Mouse (Mus musculus): ENCODE measurements around the gene Git1.

DNA sequence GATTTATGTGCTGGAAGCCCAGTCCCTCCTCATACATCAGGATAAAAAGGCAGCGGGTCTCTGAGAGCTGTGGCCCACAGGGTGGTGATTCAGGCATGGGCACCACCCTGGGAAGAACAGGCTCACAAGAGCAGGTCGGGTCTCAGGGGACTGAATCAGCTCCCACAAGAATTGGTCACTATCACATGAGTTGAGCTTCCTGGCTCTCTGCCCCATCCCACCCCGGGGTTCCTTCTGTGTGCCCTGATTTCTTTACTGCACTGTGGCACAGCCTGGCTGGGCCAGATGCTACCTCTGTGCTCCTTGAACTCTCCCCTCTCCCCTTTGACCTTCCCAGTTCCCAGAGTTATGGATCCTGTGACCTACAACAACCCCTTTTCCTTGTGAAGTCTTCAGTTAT lies 10.3 kb upstream of the Git1 start:
- no peak for TF ChIP-seq GATA1 (IDR thresholded peaks at IDR 0.05; ENCODE audit: borderline replicate concordance, low read length)
- TF ChIP-seq CTCF (IDR thresholded peaks at IDR 0.05; ENCODE audit: low read depth, low read length), result no peak
- no peak for TF ChIP-seq TAL1 (conservative IDR thresholded peaks at IDR 0.05; ENCODE audit: low read depth, low read length)
- TF ChIP-seq GATA2 (IDR thresholded peaks at IDR 0.05; ENCODE audit: borderline replicate concordance, low read depth, low read length), result no peak
